Mouse (Mus musculus) CH12.LX (cell line): Measurements from ENCODE around the gene Cap2. TPM values are rescaled to one million over a fixed set of nuclear protein-coding genes. Genes with fewer than 3 reads are reported as not detected.

Experiments used
- DNase-seq: peaks from one replicate; pipeline ENCODE4 v3.0.0-alpha.2; 2013; ENCODE audit errors: extremely low read depth
- H3K27ac ChIP-seq: 2 replicates; pipeline ENCODE4 v1.5.1; 2012; ENCODE audit warnings: low read depth, mild to moderate bottlenecking, control low read depth, moderate library complexity; ENCODE audit not compliant: insufficient read depth
- H3K27me3 ChIP-seq: replicated peaks from 2 replicates; pipeline ENCODE3; 2012; ENCODE audit warnings: inconsistent platforms
- H3K36me3 ChIP-seq, 2 experiments: replicated peaks in 1 of 2; 2 replicates each; pipeline versions ENCODE3 to v1.6.1; 2012; ENCODE audit warnings: inconsistent platforms in 1 of 2, low read length in 1 of 2, mild to moderate bottlenecking in 1 of 2, mixed read lengths in 1 of 2, moderate library complexity in 1 of 2; ENCODE audit not compliant: control insufficient read depth in 1 of 2, insufficient read depth in 1 of 2
- H3K4me1 ChIP-seq, 2 experiments: 2 replicates each; pipeline ENCODE4 v1.6.1; 2012; ENCODE audit warnings: inconsistent platforms in 1 of 2, moderate library complexity in 1 of 2; ENCODE audit not compliant: insufficient read depth in 2 of 2, control insufficient read depth in 1 of 2
- H3K4me2 ChIP-seq: 2 replicates; pipeline ENCODE4 v1.6.1; 2012; ENCODE audit warnings: low read depth, mild to moderate bottlenecking, control low read depth; ENCODE audit not compliant: poor library complexity, insufficient read depth, severe bottlenecking
- H3K4me3 ChIP-seq, 3 experiments: fragments of 150-350 bp in 1 of 3; sonication (generic) in 1 of 3; replicated peaks in 1 of 3; 2 replicates each; pipeline versions ENCODE3 to v1.5.1; 2011 to 2012; ENCODE audit warnings: low read depth in 2 of 3, low read length in 2 of 3, mild to moderate bottlenecking in 2 of 3, moderate library complexity in 2 of 3, control low read depth in 1 of 3, improper control_type of control experiment in 1 of 3, inconsistent platforms in 1 of 3, mixed read lengths in 1 of 3; ENCODE audit not compliant: poor library complexity in 1 of 3
- H3K79me2 ChIP-seq: replicated peaks from 2 replicates; pipeline ENCODE4 v1.6.1; 2012; ENCODE audit warnings: mild to moderate bottlenecking, moderate library complexity; ENCODE audit not compliant: control insufficient read depth, poor library complexity, insufficient read depth, severe bottlenecking; ENCODE audit errors: extremely low read depth
- H3K9ac ChIP-seq: 2 replicates; pipeline ENCODE4 v1.6.1; 2012; ENCODE audit warnings: low read depth, mild to moderate bottlenecking, control low read depth, moderate library complexity; ENCODE audit not compliant: insufficient read depth
- H3K9me3 ChIP-seq: replicated peaks from 2 replicates; pipeline ENCODE3; 2012; ENCODE audit warnings: low read length, inconsistent platforms, mixed read lengths
- CHD1 ChIP-seq: IDR thresholded peaks from 2 replicates; pipeline ENCODE4 v1.6.1; 2012; ENCODE audit warnings: low read depth, low read length, improper control_type of control experiment, inconsistent platforms
- CTCF ChIP-seq, 2 experiments: IDR thresholded peaks in 1 of 2; conservative IDR thresholded peaks in 1 of 2; 2 replicates each; pipeline ENCODE4 v1.5.1; 2011 to 2012; ENCODE audit warnings: low read depth in 2 of 2, low read length in 2 of 2, improper control_type of control experiment in 1 of 2, inconsistent platforms in 1 of 2, mild to moderate bottlenecking in 1 of 2, moderate library complexity in 1 of 2
- EP300 ChIP-seq: IDR thresholded peaks from 2 replicates; pipeline ENCODE4 v1.6.1; 2011; ENCODE audit warnings: low read length, improper control_type of control experiment
- GABPA ChIP-seq: IDR thresholded peaks from 2 replicates; pipeline ENCODE4 v1.6.1; 2012; ENCODE audit warnings: low read depth, low read length, improper control_type of control experiment, inconsistent platforms; ENCODE audit not compliant: insufficient replicate concordance
- HCFC1 ChIP-seq: IDR thresholded peaks from 2 replicates; pipeline ENCODE4 v1.6.1; 2012; ENCODE audit warnings: low read depth, mild to moderate bottlenecking, inconsistent platforms, low read length, improper control_type of control experiment
- MAFK ChIP-seq: IDR thresholded peaks from 2 replicates; pipeline ENCODE4 v1.6.1; 2011; ENCODE audit warnings: low read length, improper control_type of control experiment; ENCODE audit not compliant: insufficient replicate concordance
- MAX ChIP-seq: IDR thresholded peaks from 2 replicates; pipeline ENCODE4 v1.6.1; 2011; ENCODE audit warnings: low read length, improper control_type of control experiment
- MAZ ChIP-seq: IDR thresholded peaks from 2 replicates; pipeline ENCODE4 v1.6.1; 2012; ENCODE audit warnings: low read depth, mild to moderate bottlenecking, inconsistent platforms, low read length, improper control_type of control experiment, moderate library complexity
- MXI1 ChIP-seq: IDR thresholded peaks from 2 replicates; pipeline ENCODE4 v1.6.1; 2011; ENCODE audit warnings: mild to moderate bottlenecking, low read depth, low read length, improper control_type of control experiment
- NELFE ChIP-seq: IDR thresholded peaks from 2 replicates; pipeline ENCODE4 v1.6.1; 2011; ENCODE audit warnings: low read depth, low read length, improper control_type of control experiment
- PAX5 ChIP-seq: IDR thresholded peaks from 2 replicates; pipeline ENCODE4 v1.6.1; 2012; ENCODE audit warnings: low read length, inconsistent platforms, mixed read lengths
- POLR2A ChIP-seq: IDR thresholded peaks from 2 replicates; pipeline ENCODE4 v1.6.1; 2011; ENCODE audit warnings: low read depth, mild to moderate bottlenecking, improper control_type of control experiment, low read length
- POLR2AphosphoS2 ChIP-seq: IDR thresholded peaks from 2 replicates; pipeline ENCODE4 v1.6.1; 2011; ENCODE audit warnings: low read depth, low read length, improper control_type of control experiment
- RAD21 ChIP-seq: IDR thresholded peaks from 2 replicates; pipeline ENCODE4 v1.6.1; 2011; ENCODE audit warnings: low read depth, mild to moderate bottlenecking, low read length, improper control_type of control experiment, moderate library complexity
- RCOR1 ChIP-seq: conservative IDR thresholded peaks from 2 replicates; pipeline ENCODE4 v1.6.1; 2012; ENCODE audit warnings: low read depth, mild to moderate bottlenecking, inconsistent platforms, low read length, improper control_type of control experiment
- SMC3 ChIP-seq: IDR thresholded peaks from 2 replicates; pipeline ENCODE4 v1.6.1; 2011; ENCODE audit warnings: low read depth, low read length, improper control_type of control experiment
- TCF12 ChIP-seq: IDR thresholded peaks from 2 replicates; pipeline ENCODE4 v1.6.1; 2014; ENCODE audit warnings: low read depth, mild to moderate bottlenecking, inconsistent platforms, low read length, improper control_type of control experiment
- USF2 ChIP-seq: conservative IDR thresholded peaks from 2 replicates; pipeline ENCODE4 v1.6.1; 2011; ENCODE audit warnings: low read depth, low read length, improper control_type of control experiment
- ZC3H11A ChIP-seq: IDR thresholded peaks from 2 replicates; pipeline ENCODE4 v1.6.1; 2012; ENCODE audit warnings: low read depth, mild to moderate bottlenecking, inconsistent platforms, low read length, improper control_type of control experiment
- ZKSCAN1 ChIP-seq: IDR thresholded peaks from 2 replicates; pipeline ENCODE4 v1.6.1; 2012; ENCODE audit warnings: low read depth, inconsistent platforms, low read length, improper control_type of control experiment, borderline replicate concordance
- ZMIZ1 ChIP-seq: IDR thresholded peaks from 2 replicates; pipeline ENCODE4 v1.6.1; 2012; ENCODE audit warnings: low read depth, mild to moderate bottlenecking, inconsistent platforms, low read length, improper control_type of control experiment
- ZNF384 ChIP-seq: IDR thresholded peaks from 2 replicates; pipeline ENCODE4 v1.6.1; 2012; ENCODE audit warnings: low read depth, low read length, improper control_type of control experiment, inconsistent platforms
- dilution Hi-C: fragments of 300-500 bp; cut with MboI; formaldehyde crosslinking; loops from 2 replicates; pipeline ENCODE4 v1.14.3; 2020; ENCODE audit warnings: low sequenced_read_pairs; ENCODE audit not compliant: extremely low pct_unique_long_range_greater_than_20kb, extremely low pct_ligation_motif_present
- in situ Hi-C: fragments of 300-500 bp; cut with MboI; formaldehyde crosslinking; loops from 3 replicates; pipeline ENCODE4 v1.14.3; 2019; ENCODE audit warnings: low sequenced_read_pairs, low pct_ligation_motif_present, low pct_unique_long_range_greater_than_20kb, mixed read lengths
- polyA plus RNA-seq: library from polyadenylated mRNA; unstranded; fragments of >175 nt; gene quantifications from 2 replicates; pipeline ENCODE4 v1.2.1, GENCODE M21; 2012; ENCODE audit warnings: low read depth; ENCODE audit not compliant: insufficient read length
- total RNA-seq, 2 experiments: library from RNA; depleted of rRNA; stranded (reverse); fragments of 300-350 nt in 1 of 2; fragments of >200 nt in 1 of 2; gene quantifications; 2 replicates each; pipeline ENCODE4 v1.2.3; 2012 to 2014

The Cap2 gene
- total and polyA plus RNA-seq, 3 experiments = 0.04 to 0.11 TPM; not detected in 1

- Histone ChIP-seq H3K9me3 (no peaks in the 10 kb centered on the region), H3K79me2 (no peaks in the 10 kb centered on the region), H3K27ac (no peak overlapping the region), H3K9ac (no peak overlapping the region), H3K4me2 (no peak overlapping the region), H3K4me1 (peaks cover 0 to 13% of the 10 kb centered on the region in 2 experiments; a peak in 2 of 4 replicates), H3K27me3 (no peaks in the 10 kb centered on the region), H3K4me3 (no peak overlapping the region), H3K36me3 (no peaks in the 10 kb centered on the region)
- in situ Hi-C loops (no loop called here), dilution Hi-C loops (no loop called here)
- no peak for DNase-seq
- TF ChIP-seq MAX (no peak), GABPA (no peak), RAD21 (no peak), EP300 (no peak), ZKSCAN1 (no peak), MAZ (no peak), NELFE (no peak), PAX5 (no peak), ZC3H11A (no peak), MXI1 (no peak), SMC3 (no peak), ZMIZ1 (no peak), TCF12 (no peak)
Observed at GRCm38 (mm10) chr13:46548132-46548531, 46.5 kb downstream of the Cap2 start.

GRCm38 (mm10) chr13:46548600-46549179, 47.0 kb downstream of the Cap2 start:
- dilution Hi-C loops = no loop called here
- Histone ChIP-seq H3K4me3 (no peak overlapping the region), H3K9me3 (no peaks in the 10 kb centered on the region), H3K36me3 (no peaks in the 10 kb centered on the region), H3K4me2 (no peak overlapping the region), H3K27me3 (no peaks in the 10 kb centered on the region), H3K79me2 (no peaks in the 10 kb centered on the region), H3K4me1 (peaks cover 0 to 13% of the 10 kb centered on the region in 2 experiments; a peak in 2 of 4 replicates), H3K27ac (no peak overlapping the region), H3K9ac (no peak overlapping the region)
- DNase-seq = no peak
- in situ Hi-C loops = no loop called here
- TF ChIP-seq CHD1 (no peak), ZC3H11A (no peak), MAFK (no peak), NELFE (no peak), RCOR1 (no peak), EP300 (no peak), POLR2AphosphoS2 (no peak), TCF12 (no peak), USF2 (no peak), POLR2A (no peak), PAX5 (no peak), ZNF384 (no peak), CTCF (conservative IDR thresholded peaks at IDR 0.05 in 1 of 2, IDR thresholded peaks at IDR 0.05 in 1 of 2; ENCODE audit: low read depth in 2 of 2, low read length in 2 of 2) (no peak), HCFC1 (no peak)
